In genomic region chr9:62040008-62040608, GRCm38 (mm10) we compare ENCODE assay signal across 8 mouse cellular contexts. TPM values are rescaled to one million over a fixed set of nuclear protein-coding genes. Genes with fewer than 3 reads are reported as not detected.
A peak's percentile ranks its signal among the peaks of the same experiment; 100 is the strongest.
DNase-seq lines count a peak whose midpoint lies in the region; ATAC-seq and TF ChIP-seq lines count a peak whose summit lies in the region.

No protein-coding gene starts in this region.

- peak; percentile 79 for TF ChIP-seq CTCF in E14TG2a.4 (conservative IDR thresholded peaks at IDR 0.05; ENCODE audit: low read length)
- peak; percentile 97 for TF ChIP-seq CTCF in forebrain, postnatal 0 days (IDR thresholded peaks at IDR 0.05; ENCODE audit: low read depth)

- H3K27me3 ChIP-seq in E14TG2a.4 (ENCODE audit: insufficient read depth, low read length) = peaks cover 4% of the 10 kb centered on the region
- no peaks in the 10 kb centered on the region for H3K27me3 ChIP-seq in forebrain, postnatal 0 days (ENCODE audit: insufficient read depth, low read length)
- no peaks in the 10 kb centered on the region for H3K27me3 ChIP-seq in lung, embryonic 16.5 days (ENCODE audit: control insufficient read depth, insufficient read depth, low read depth, low read length)

- WGBS in forebrain, postnatal 0 days = 3% methylated on average over 20 of the region's 20 CpGs
- 6% methylated on average over 20 of the region's 20 CpGs for WGBS in lung, embryonic 16.5 days

- DNase-seq in cerebellum, adult 11 months = peak; percentile 83
- DNase-seq in forebrain, postnatal 0 days = peak; percentile 91
- DNase-seq in heart, postnatal 4 days = peak; percentile 93
- peak; percentile 59 for DNase-seq in layer of hippocampus, adult 9-10 months (ENCODE audit: low spot score)
- peak; percentile 69 for DNase-seq in ovary, postnatal 10 days (ENCODE audit: low spot score)
- peak; percentile 82 for DNase-seq in thymus, postnatal 0 days (ENCODE audit: low spot score)

- no peaks in the 10 kb centered on the region for H3K9me3 ChIP-seq in E14TG2a.4 (ENCODE audit: low read length)
- no peaks in the 10 kb centered on the region for H3K9me3 ChIP-seq in forebrain, postnatal 0 days (ENCODE audit: low read length)
- H3K9me3 ChIP-seq in lung, embryonic 16.5 days (ENCODE audit: control insufficient read depth, low read length) = no peaks in the 10 kb centered on the region

- H3K4me2 ChIP-seq in forebrain, postnatal 0 days (ENCODE audit: low read depth) = 0 out of 2 replicates have a peak overlapping the region, but pooled peaks have one; percentile 6
- peak overlapping the region; percentile 30 for H3K4me2 ChIP-seq in lung, embryonic 16.5 days (ENCODE audit: low read depth, low read length)

- no peak overlapping the region for H3K27ac ChIP-seq in forebrain, postnatal 0 days (ENCODE audit: low read depth, low read length)
- no peak overlapping the region for H3K27ac ChIP-seq in lung, embryonic 16.5 days (ENCODE audit: low read length)

- H3K4me3 ChIP-seq in E14TG2a.4 (replicated peaks; ENCODE audit: low read length) = no peak overlapping the region
- H3K4me3 ChIP-seq in forebrain, postnatal 0 days (ENCODE audit: low read depth, low read length) = no peak overlapping the region
- H3K4me3 ChIP-seq in lung, embryonic 16.5 days (ENCODE audit: low read length) = no peak overlapping the region

- ATAC-seq in forebrain, postnatal 0 days = peak; percentile 93
- peak; percentile 85 for ATAC-seq in lung, embryonic 16.5 days (ENCODE audit: low read depth)

- peaks cover 13% of the 10 kb centered on the region for H3K4me1 ChIP-seq in E14TG2a.4 (replicated peaks; ENCODE audit: low read depth, low read length)
- no peaks in the 10 kb centered on the region for H3K4me1 ChIP-seq in forebrain, postnatal 0 days (ENCODE audit: insufficient read depth)
- H3K4me1 ChIP-seq in lung, embryonic 16.5 days (replicated peaks; ENCODE audit: control insufficient read depth, insufficient read depth, low read length) = no peaks in the 10 kb centered on the region

- H3K36me3 ChIP-seq in E14TG2a.4 (ENCODE audit: insufficient read depth, low read length) = no peaks in the 10 kb centered on the region
- H3K36me3 ChIP-seq in forebrain, postnatal 0 days (ENCODE audit: insufficient read depth) = no peaks in the 10 kb centered on the region
- no peaks in the 10 kb centered on the region for H3K36me3 ChIP-seq in lung, embryonic 16.5 days (ENCODE audit: control insufficient read depth, insufficient read depth, low read length)

- H3K9ac ChIP-seq in forebrain, postnatal 0 days = no peak overlapping the region
- no peak overlapping the region for H3K9ac ChIP-seq in lung, embryonic 16.5 days (ENCODE audit: low read length)

RNA-seq across cellular contexts. Expression of gene Paqr5, which starts 13.5 kb away (rescaled TPM):
- 0.31 and 0.43 TPM in 2 replicates for total RNA-seq in forebrain, postnatal 0 days (2014; rRNA removed)
- polyA plus RNA-seq in forebrain, postnatal 0 days (2015; fragmentation: Nextera tagmentation; extraction: Ambion mirVana) = 0.53 and 0.58 TPM in 2 replicates
- total RNA-seq in heart, postnatal 4 days (2021) = not detected
- polyA plus RNA-seq in lung, embryonic 16.5 days (2015; fragmentation: Nextera tagmentation; extraction: Ambion mirVana) = 5.1 and 7.2 TPM in 2 replicates
- polyA plus RNA-seq in thymus, postnatal 0 days (2015; fragmentation: Nextera tagmentation; extraction: Ambion mirVana) = 3.0 and 3.1 TPM in 2 replicates
